Mouse (Mus musculus): Measurements from ENCODE around the gene Ldhc.
"Not testable (repeated sequence)": the region's sequence is repeated elsewhere in the genome, so short reads cannot be mapped to it uniquely, and the experiment has no call there.

- TF ChIP-seq CTCF, EP300 (IDR thresholded peaks at IDR 0.05; ENCODE audit: low read depth): not testable (repeated sequence)
These were observed 20.9 kb downstream of the Ldhc start for GRCm38 (mm10) chr7:46881941-46882340.

All from liver, embryonic 14.5 days (tissue).